8 mouse cellular contexts compared by ENCODE assay signal in genomic region chr12:26456028-26456698, GRCm38 (mm10). TPM values are rescaled to one million over a fixed set of nuclear protein-coding genes. Genes with fewer than 3 reads are reported as not detected.
DNase-seq lines count a peak whose midpoint lies in the region; ATAC-seq lines count a peak whose summit lies in the region.

Rsad2 (minus strand) TSS chr12:26456452.

- intact Hi-C loops in heart, postnatal 10 days (cut with DNase I) = no loop called here

- peak; percentile 7 for DNase-seq in cerebellum, adult 11-12 months
- no peak for DNase-seq in cerebellum, postnatal 36 days
- DNase-seq in adrenal gland, adult (ENCODE audit: inconsistent age in 2 of 2, low spot score in 1 of 2) = peak; percentile 79 to 92
- DNase-seq in forebrain, embryonic 10.5 days (ENCODE audit: extremely low spot score, low spot score) = no peak
- peak; percentile 50 to 59 for DNase-seq in heart, postnatal 10 days
- peak; percentile 62 to 75 for DNase-seq in kidney, postnatal 4 days
- DNase-seq in splenic B cell, adult 2 months (ENCODE audit: low read depth, low spot score) = peak; percentile 91

- H3K36me3 ChIP-seq in forebrain, embryonic 10.5 days (replicated peaks) = no peaks in the 10 kb centered on the region
- no peaks in the 10 kb centered on the region for H3K36me3 ChIP-seq in splenic B cell, adult 2 months (ENCODE audit: control insufficient read depth, insufficient read depth, low read length, poor library complexity, severe bottlenecking)

- WGBS in forebrain, embryonic 10.5 days = 64% methylated on average over 13 of the region's 13 CpGs

- H3K4me3 ChIP-seq in forebrain, embryonic 10.5 days = no peak within 1 kb of the TSS

- no peaks in the 10 kb centered on the region for H3K9me3 ChIP-seq in forebrain, embryonic 10.5 days

- ATAC-seq in megakaryocyte, adult 5-6 weeks (ENCODE audit: poor library complexity, severe bottlenecking) = peak; percentile 79

- no peaks in the 10 kb centered on the region for H3K27me3 ChIP-seq in forebrain, embryonic 10.5 days (ENCODE audit: poor library complexity, severe bottlenecking)
- no peaks in the 10 kb centered on the region for H3K27me3 ChIP-seq in splenic B cell, adult 2 months (ENCODE audit: control insufficient read depth, insufficient read depth, low read length, poor library complexity, severe bottlenecking)

- H3K4me1 ChIP-seq in forebrain, embryonic 10.5 days = peaks cover 10% of the 10 kb centered on the region

- peak within 1 kb of the TSS; percentile 13; the same call in 1 of the 2 replicates for H3K27ac ChIP-seq in forebrain, embryonic 10.5 days

RNA-seq across cellular contexts. Expression of gene Rsad2, which starts in this region (rescaled TPM):
- 0.12 and 0.14 TPM in 2 replicates for polyA plus RNA-seq in forebrain, embryonic 10.5 days (2016; fragmentation: Nextera tagmentation; extraction: Ambion mirVana)
- 1 to 10 TPM; 6.9 to 9.7 TPM for total RNA-seq in heart, postnatal 10 days (2021)
- 7.7 and 9.2 TPM in 2 replicates for total RNA-seq in megakaryocyte, adult 5-6 weeks (2015)
- 9.3 and 10.2 TPM in 2 replicates for total RNA-seq in megakaryocyte, adult 5-6 weeks (2017)

Comparison
In these comparisons a context has a peak if more than half of its experiments do, and no peak if none do; other contexts are left out.
1. DNase-seq: peak in cerebellum, adult 11-12 months (single experiment), adrenal gland, adult (2 of 2), heart, postnatal 10 days (2 of 2), kidney, postnatal 4 days (2 of 2) and splenic B cell, adult 2 months (single experiment); none in cerebellum, postnatal 36 days (0 of 2) and forebrain, embryonic 10.5 days (single experiment).